Comparison of ENCODE assay signal across 26 mouse cellular contexts in the genomic region with DNA sequence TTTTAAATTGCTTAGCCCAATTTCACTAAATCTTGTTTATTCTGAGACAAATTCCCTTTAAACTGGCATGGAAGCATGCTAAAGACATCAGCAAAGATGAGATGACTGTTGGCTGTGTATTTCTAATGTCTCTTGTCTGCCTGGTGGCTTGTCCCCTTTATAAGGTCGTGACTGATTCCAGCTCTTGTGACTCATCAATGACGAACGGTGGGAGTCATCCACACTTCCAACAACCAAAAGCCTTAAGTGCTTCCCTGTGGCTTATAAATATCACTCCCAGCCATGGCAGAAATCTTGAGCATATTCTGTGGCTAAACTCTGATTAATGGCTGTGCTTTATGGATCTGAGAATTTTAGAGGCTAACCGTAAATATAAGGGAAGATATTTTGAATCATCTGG. TPM values are rescaled to one million over a fixed set of nuclear protein-coding genes. Genes with fewer than 3 reads are reported as not detected.
DNase-seq lines count a peak whose midpoint lies in the region; ATAC-seq and TF ChIP-seq lines count a peak whose summit lies in the region.
"Had no signal": no experiment of that assay in that cellular context is flagged by ENCODE, and none has a peak within 500 bp of the region (broad histone marks: within the 10 kb centered on the region; RNA-seq: fewer than 3 reads in every experiment).

No protein-coding gene starts in this region.

- H3K36me3 ChIP-seq in myocyte (ENCODE audit: control insufficient read depth, insufficient read depth): no peaks in the 10 kb centered on the region
- H3K36me3 ChIP-seq: embryonic facial prominence, embryonic 15.5 days; forebrain, embryonic 10.5 days; forebrain, embryonic 15.5 days; heart, embryonic 10.5 days; heart, embryonic 15.5 days; hindbrain, embryonic 10.5 days had no signal

- no peak for TF ChIP-seq POLR2A in myocyte (IDR thresholded peaks at IDR 0.05; ENCODE audit: insufficient read length, low read depth)

- no peak overlapping the region for H3ac ChIP-seq in myocyte (ENCODE audit: control insufficient read depth, insufficient read length)

- DNase-seq in 3T3-L1 (ENCODE audit: low read depth, low spot score): peak; percentile 34
- DNase-seq in NIH3T3 (ENCODE audit: low read depth): peak; percentile 30
- DNase-seq in adrenal gland, postnatal 14 days: peak; percentile 37
- DNase-seq in kidney, adult 18-20 months: no peak
- DNase-seq in frontal cortex, postnatal 10 days (ENCODE audit: low spot score in 2 of 2): no peak
- DNase-seq: cerebellum, adult 11 months; cerebellum, adult 8-10 months; cerebellum, postnatal 14 days; embryo, embryonic 11 days; gastrocnemius, postnatal 10 days; heart, adult 18-20 months; kidney, adult 8-10 months had no signal

- peak overlapping the region; percentile 74 for H3K4me2 ChIP-seq in myocyte (ENCODE audit: low read depth)
- H3K4me2 ChIP-seq: embryonic facial prominence, embryonic 15.5 days; forebrain, embryonic 15.5 days; heart, embryonic 15.5 days; hindbrain, embryonic 14.5 days had no signal

- H3K79me2 ChIP-seq in myocyte (ENCODE audit: control insufficient read depth, insufficient read depth): no peaks in the 10 kb centered on the region

- no peaks in the 10 kb centered on the region for H3K27me3 ChIP-seq in myocyte (ENCODE audit: control insufficient read depth, insufficient read depth, insufficient read length)
- H3K27me3 ChIP-seq: CH12.LX; embryonic facial prominence, embryonic 15.5 days; forebrain, embryonic 15.5 days; heart, embryonic 15.5 days had no signal

- no peak for ATAC-seq in inflammation-experienced regulatory T-cells, adult 6 months
- ATAC-seq: forebrain, embryonic 15.5 days; intestine, embryonic 16.5 days had no signal

- no peak overlapping the region for H3K4me3 ChIP-seq in myocyte
- H3K4me3 ChIP-seq: embryonic facial prominence, embryonic 15.5 days; erythroblast, embryonic 14.5 days; forebrain, embryonic 10.5 days; forebrain, embryonic 15.5 days; heart, embryonic 10.5 days; heart, embryonic 15.5 days; hindbrain, embryonic 10.5 days had no signal

TF ChIP-seq in myocyte, 11 proteins besides CTCF, POLR2A, EP300 and RAD21:
- TF ChIP-seq SRF (IDR thresholded peaks at IDR 0.05; ENCODE audit: control insufficient read depth, insufficient read length, low read depth) (no peak), POLR2AphosphoS2 (IDR thresholded peaks at IDR 0.05; ENCODE audit: insufficient read length, low read depth) (no peak), USF1 (IDR thresholded peaks at IDR 0.05; ENCODE audit: low read depth) (no peak), TCF12 (IDR thresholded peaks at IDR 0.05; ENCODE audit: insufficient read depth, poor library complexity, severe bottlenecking) (no peak), REST (IDR thresholded peaks at IDR 0.05; ENCODE audit: insufficient read depth, insufficient read length) (no peak), TCF3 (IDR thresholded peaks at IDR 0.05; ENCODE audit: insufficient read length, low read depth) (no peak), MAX (IDR thresholded peaks at IDR 0.05; ENCODE audit: low read depth) (no peak), MYOG (IDR thresholded peaks at IDR 0.05; ENCODE audit: control insufficient read depth in 1 of 3, insufficient read depth in 1 of 3, insufficient read length in 2 of 3, low read depth in 2 of 3) (no peak), CEBPB (IDR thresholded peaks at IDR 0.05; ENCODE audit: insufficient read depth, poor library complexity, severe bottlenecking) (no peak), E2F4 (IDR thresholded peaks at IDR 0.05; ENCODE audit: insufficient read depth) (no peak), MYOD1 (IDR thresholded peaks at IDR 0.05; ENCODE audit: control insufficient read depth in 1 of 3, insufficient read length in 2 of 3, low read depth in 2 of 3) (no peak)

RNA-seq across cellular contexts. Expression of gene Zg16, which starts 20.8 kb away (rescaled TPM):
- not detected in 2 replicates for total RNA-seq in adrenal gland, postnatal 14 days (2021)
- not detected for polyA plus RNA-seq in myocyte (2012; fragmentation: generic; extraction: Trizol)
- polyA plus RNA-seq in inflammation-experienced regulatory T-cells, adult 6 months (2017; shearing (Covaris generic)): 1 to 10 TPM in 1 of 3 experiments, not detected in 2; 1.6 TPM
- total RNA-seq: CH12.LX; gastrocnemius, postnatal 10 days; heart, adult 18-20 months; heart, postnatal 25 days had no signal
- polyA plus RNA-seq: embryonic facial prominence, embryonic 11.5 days; embryonic facial prominence, embryonic 15.5 days; erythroblast, embryonic 14.5 days; forebrain, embryonic 10.5 days; forebrain, embryonic 15.5 days; heart, embryonic 10.5 days; heart, embryonic 15.5 days; hindbrain, embryonic 10.5 days; hindbrain, embryonic 14.5 days had no signal

RNA-seq across cellular contexts. Expression of gene Kif22, which starts 24.0 kb away (rescaled TPM):
- 18.9 and 21.7 TPM in 2 replicates for total RNA-seq in adrenal gland, postnatal 14 days (2021)
- 29.9 TPM for polyA plus RNA-seq in myocyte (2012; fragmentation: generic; extraction: Trizol)
- 10 to 100 TPM; 11.7 to 94.2 (median 13.8) TPM for polyA plus RNA-seq in inflammation-experienced regulatory T-cells, adult 6 months (2017; shearing (Covaris generic))

RNA-seq across cellular contexts. Expression of gene AI467606, which starts 24.8 kb away (rescaled TPM):
- 1.3 and 5.7 TPM in 2 replicates for total RNA-seq in adrenal gland, postnatal 14 days (2021)
- polyA plus RNA-seq in myocyte (2012; fragmentation: generic; extraction: Trizol): 45.0 TPM
- 100 to 1,000 TPM; 248 to 287 (median 263) TPM for polyA plus RNA-seq in inflammation-experienced regulatory T-cells, adult 6 months (2017; shearing (Covaris generic))

RNA-seq across cellular contexts. Expression of gene Maz, which starts 39.5 kb away (rescaled TPM):
- 133 and 142 TPM in 2 replicates for total RNA-seq in adrenal gland, postnatal 14 days (2021)
- polyA plus RNA-seq in myocyte (2012; fragmentation: generic; extraction: Trizol): 115 TPM
- polyA plus RNA-seq in inflammation-experienced regulatory T-cells, adult 6 months (2017; shearing (Covaris generic)): 10 to 100 TPM; 18.6 to 22.4 (median 21.4) TPM

RNA-seq across cellular contexts. Expression of gene Prrt2, which starts 45.3 kb away (rescaled TPM):
- total RNA-seq in adrenal gland, postnatal 14 days (2021): 3.5 and 4.6 TPM in 2 replicates
- polyA plus RNA-seq in myocyte (2012; fragmentation: generic; extraction: Trizol): not detected
- 1 to 10 TPM in 1 of 3 experiments, under 1 TPM in 1, not detected in 1; 0.97 to 1.1 TPM for polyA plus RNA-seq in inflammation-experienced regulatory T-cells, adult 6 months (2017; shearing (Covaris generic))
- total RNA-seq: CH12.LX had no signal

Comparison
In these comparisons a context has a peak if more than half of its experiments do, and no peak if none do; other contexts are left out.
1. DNase-seq: peak in 3T3-L1 (single experiment), NIH3T3 (single experiment) and adrenal gland, postnatal 14 days (single experiment); none in kidney, adult 18-20 months (single experiment) and frontal cortex, postnatal 10 days (0 of 2).